Mouse (Mus musculus): ENCODE measurements around the gene Pgf.
"Not testable (repeated sequence)": the region's sequence is repeated elsewhere in the genome, so short reads cannot be mapped to it uniquely, and the experiment has no call there.

Pgf gene

DNA sequence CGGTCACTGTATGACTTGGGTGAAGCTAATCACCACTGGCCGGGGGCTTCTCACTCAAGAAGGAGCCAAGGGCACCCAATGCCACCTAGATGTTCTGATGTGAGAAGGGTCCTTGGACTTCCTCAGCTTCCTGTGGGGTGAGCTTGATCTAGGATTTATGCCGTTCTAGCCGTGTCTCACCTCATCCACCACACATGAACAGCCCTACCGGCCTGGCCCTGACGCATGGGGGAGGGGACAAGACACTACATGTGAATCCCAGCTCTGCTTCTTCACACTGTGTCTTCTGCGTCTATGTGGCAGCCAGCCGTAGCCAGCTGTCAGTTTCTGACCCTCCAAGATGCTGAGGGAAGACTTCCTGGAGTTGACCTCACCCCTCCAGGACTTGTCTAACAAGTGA lies 18.8 kb downstream of the Pgf start:
- DNase-seq (ENCODE audit: low read depth, low spot score): no peak

DNA sequence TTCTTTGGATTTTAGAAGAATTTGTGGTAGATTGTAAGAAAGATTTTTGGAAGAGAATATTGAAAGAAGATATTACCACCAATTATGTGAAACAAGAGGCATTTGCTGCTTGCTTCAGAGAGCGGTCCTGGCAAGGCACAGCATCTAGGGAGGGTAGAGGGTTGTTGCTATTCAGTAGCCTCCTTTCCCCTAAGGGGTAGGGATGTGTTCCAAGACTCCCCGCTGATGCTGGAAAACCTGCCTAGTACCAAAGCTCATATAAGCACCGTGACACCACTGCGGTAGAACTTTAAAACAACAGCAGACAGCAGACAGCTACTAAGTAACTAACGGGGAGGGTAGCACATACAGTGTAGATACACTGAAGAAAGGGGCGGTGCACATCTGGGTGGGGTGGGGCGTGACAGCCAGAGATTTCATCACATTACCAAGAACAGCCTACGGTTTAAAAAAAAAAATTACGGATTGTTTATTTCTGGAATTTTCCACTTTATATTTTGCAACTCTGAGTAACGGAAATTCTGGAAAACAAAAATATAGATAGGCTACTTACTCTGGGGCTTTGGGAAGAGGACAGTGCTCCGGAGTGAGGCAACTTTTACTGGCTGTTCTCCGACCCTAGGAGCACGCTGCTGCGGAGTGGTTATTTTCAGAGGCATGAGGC lies 19.7 kb downstream of the Pgf start:
- DNase-seq (ENCODE audit: low read depth, low spot score): no peak

DNA sequence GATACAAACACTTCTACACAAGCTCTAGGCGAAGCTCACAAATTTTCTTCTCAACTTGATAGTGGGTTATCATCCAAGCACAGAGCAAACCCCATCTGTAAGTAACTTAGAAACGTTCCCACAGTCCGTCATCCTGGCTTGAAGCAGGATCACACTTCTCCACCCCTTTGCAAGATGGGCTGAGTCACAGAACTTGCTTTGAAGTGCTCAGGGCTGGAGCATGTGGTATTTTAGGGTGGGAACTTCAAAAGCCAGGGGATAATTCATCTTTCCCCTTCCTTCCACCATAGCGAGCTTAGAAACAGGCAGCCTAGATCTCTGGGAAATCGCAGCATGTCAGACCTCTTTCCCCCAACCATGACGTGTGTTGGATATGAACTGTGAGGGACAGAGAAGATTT lies 21.3 kb downstream of the Pgf start:
- DNase-seq (ENCODE audit: low read depth, low spot score): peak; percentile 51

DNA sequence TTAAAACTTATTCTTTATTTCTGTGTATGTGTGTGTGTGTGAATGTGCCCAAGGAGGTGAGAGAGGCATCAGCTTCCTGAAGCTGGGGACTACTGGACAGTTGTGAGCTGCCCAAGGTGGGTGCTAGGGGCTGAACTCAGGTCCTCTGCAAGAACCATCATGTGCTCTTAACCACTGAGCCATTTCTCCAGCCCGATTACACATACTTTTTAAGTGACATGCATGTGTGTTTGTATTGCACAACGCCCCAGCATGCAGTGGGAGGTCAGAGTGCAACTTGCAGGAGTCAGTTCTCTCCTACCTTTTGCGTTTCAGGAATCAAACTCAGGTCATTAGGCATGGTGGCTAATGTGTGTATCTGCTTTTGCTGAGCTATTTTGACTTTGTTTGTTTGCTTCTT lies 24.6 kb downstream of the Pgf start:
- DNase-seq (ENCODE audit: low read depth, low spot score): no peak

DNA sequence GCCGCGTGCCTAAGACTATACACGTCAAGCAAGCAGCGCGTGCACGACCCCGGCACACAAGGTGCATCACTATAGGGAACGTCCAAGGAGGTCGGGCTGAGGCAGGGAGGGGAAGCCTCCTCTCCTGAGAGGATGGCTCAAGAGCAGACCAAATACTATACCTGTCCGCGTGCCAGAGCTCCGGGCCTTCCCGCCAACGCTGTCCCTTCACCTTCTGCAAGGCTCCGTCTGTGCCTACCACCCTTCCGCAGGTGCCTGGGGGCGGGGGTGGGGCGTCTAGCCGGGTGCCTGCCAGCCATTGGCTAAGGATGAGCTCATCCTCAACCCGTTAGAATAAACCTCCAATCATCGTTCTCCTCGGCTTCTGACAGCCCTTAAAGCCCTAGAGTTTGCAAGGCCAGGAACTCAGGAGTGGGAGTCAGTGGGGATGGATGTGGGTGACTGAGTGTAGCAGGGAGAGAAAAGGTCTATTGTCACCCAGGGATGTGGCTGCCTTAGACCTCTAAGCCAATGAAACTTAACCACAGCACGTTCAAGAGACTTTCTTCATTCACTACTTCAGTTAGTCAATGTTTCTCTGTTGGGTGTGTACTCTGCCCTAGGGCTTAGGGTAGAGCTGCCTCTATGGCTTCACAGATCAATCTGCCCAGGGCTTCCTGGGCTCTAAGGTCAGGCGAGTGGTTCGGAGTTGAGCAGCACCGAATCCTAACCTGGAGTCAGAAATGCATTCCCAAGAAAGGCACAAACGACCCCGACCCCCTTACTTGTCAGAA lies 26.4 kb downstream of the Pgf start, which contains the start of gene Rps6kl1:
Rps6kl1 (minus strand) TSS at position 263 of the 773 bp plus-strand sequence.
- DNase-seq (ENCODE audit: low read depth, low spot score): peak; percentile 42

DNA sequence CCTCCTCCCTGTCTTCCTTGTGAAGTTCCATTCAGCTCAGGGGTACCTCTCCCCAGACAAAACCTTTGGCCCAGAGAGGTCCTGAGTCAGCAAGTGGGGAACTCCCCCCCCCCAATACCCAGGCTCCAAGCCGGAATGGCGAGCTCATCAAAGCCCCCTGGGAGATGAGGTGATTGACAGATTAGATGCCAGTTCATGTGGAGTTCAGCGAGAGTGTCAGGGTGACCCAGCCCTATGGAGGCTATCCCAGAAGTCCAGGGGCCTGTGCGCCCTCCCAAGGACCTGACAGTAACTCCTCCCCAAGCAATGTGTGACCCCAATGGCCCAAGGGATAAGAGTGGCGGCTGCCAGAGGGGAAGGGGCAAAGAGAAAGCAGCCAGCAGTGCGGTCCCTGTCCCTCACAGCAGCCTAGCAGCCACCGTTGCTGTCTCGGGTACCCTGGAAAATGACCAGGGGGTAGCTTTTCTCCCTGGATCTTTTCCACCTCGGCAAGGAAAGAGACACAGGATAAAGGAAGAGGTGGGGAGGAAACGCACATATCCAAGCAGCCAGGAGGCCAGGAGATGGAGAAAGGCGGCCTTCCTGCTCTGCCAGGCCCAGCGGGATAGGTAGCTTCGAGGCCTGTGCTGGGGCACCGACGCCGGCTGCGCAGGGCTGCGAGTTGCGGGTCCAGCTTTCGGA lies 27.1 kb downstream of the Pgf start:
- DNase-seq (ENCODE audit: low read depth, low spot score): no peak

DNA sequence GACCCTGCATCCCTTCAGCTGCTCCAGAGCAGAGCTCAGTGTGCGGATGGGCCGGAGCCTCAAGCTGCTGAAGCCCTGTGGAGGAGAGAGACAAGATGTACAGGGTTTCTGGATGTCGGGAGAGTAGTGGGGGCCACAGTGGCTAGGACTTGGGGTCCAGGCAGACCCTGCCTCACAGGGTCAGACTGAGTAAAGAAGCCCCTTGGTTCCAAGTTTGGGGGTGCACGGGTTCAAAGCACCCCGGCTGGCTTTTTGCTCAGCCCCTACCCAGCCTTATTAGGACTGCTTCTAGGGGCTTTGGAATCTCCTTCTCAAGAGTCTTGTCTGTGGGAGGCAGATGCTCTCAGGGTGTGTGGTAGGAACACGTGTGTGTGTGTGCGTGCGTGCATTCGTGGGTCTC lies 30.7 kb downstream of the Pgf start:
- no peak for DNase-seq (ENCODE audit: low read depth, low spot score)

DNA sequence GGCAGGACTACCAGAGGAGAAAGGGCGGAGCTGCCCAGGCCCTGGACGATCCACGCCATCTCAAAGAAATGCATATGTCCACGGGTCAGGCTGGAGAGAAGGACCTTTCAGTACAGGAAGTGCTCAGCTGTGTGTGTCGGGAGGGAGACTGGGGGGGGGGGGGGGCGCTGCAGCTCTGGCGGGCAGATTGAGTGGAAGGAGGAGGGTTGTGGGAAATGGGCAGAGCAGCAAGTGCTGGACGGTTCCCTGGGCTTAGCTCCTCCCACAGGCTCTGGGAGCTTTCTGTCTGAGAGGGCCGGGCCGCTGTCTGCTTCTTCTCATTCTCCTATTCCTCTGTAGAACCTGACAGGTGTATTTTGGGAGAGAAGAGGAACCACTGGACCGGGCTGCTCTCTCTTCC lies 31.2 kb downstream of the Pgf start:
- DNase-seq (ENCODE audit: low read depth, low spot score): no peak

DNA sequence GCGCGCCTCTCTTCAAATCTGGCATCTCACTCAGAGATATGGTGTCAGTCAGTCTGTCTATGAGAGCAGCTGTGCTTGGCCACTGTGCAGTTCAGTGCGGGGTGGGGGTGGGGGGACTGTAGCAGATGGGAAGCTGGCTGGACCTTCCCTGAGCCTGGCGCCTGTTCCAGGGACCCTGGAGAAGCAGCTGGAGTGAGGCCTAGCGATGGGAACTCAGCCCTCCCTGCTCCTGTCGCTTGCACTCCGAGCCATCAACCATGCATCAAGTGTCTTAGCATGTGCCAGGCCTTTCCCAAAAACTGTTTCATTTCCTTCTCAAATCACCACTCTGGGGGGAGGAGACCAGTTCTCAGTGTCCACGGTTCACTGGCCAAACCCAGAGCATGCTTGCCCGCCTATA lies 32.0 kb downstream of the Pgf start:
- DNase-seq (ENCODE audit: low read depth, low spot score): no peak

DNA sequence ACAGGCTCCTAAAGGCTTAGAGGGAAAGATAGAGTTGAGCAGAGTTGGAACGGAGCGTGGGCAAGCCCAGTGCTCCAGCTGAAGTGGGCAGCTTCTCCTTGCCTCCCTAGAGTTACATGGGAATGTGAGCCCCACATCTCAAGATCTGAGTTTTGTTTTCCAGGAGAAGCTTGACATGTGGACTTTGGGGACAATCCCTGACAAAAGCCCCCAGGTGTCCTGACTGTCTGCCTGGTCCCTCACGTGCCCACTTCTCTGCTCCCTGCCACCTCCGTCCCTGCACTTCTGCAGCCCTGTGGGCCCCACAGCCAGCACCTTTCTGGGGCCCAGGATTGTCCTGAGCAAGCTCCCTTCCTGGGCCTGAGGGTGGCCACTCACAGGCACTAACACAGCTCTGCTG lies 32.8 kb downstream of the Pgf start:
- no peak for DNase-seq (ENCODE audit: low read depth, low spot score)

DNA sequence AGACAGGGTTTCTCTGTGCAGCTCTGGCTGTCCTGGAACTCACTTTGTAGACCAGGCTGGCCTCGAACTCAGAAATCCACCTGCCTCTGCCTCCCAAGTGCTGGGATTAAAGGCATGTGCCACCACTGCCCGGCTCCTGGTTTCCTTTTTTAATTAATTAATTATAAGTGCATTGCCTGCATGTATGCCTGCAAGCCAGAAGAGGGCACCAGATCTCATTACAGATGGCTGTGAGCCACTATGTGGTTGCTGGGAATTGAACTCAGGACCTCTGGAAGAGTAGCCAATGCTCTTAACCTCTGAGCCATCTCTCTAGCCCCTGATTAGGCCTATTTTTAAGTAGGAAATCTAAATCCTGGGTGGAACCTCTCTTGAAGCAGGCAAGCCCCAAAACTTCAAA lies 33.3 kb downstream of the Pgf start:
- not testable (repeated sequence) for DNase-seq (ENCODE audit: low read depth, low spot score)

DNA sequence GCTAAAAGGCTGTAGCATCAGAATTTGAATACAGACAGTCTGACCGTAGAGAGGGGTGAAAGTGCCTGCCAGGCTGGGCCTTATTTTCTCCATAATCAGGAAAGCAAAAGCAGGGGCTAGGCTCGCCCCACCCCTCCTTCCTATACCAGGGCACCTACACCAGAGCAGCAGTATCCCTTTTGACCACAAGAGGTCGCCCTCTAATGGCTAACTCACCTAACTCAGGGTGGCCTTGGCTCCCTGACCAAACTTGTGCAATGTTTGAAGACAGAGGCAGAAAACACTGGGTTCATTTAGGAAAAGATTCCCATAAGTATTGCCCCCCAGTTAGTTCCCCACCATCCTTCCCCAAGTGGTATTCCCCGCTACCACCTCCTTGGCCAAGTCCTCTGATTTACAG lies 34.8 kb downstream of the Pgf start:
- DNase-seq (ENCODE audit: low read depth, low spot score): peak; percentile 90

DNA sequence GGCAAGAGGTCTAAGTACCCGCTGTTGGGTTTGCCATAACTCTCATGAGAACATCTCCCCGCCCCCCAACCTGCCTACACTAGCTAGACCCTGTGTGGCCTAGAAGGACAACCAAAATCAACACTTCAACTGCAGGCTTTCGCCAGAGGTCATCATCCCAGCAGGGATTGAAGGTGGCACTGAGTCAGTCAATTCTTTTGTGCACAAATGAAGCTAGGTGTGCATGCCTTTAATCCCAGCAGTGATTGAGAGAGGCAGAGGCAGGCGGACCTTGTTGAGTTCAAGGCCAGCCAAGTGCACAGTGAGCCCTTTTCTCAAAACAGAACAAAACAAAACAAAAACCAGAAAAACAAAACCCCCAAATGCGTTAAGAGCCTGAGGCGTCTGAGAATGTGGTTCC lies 36.5 kb downstream of the Pgf start:
- no peak for DNase-seq (ENCODE audit: low read depth, low spot score)

DNA sequence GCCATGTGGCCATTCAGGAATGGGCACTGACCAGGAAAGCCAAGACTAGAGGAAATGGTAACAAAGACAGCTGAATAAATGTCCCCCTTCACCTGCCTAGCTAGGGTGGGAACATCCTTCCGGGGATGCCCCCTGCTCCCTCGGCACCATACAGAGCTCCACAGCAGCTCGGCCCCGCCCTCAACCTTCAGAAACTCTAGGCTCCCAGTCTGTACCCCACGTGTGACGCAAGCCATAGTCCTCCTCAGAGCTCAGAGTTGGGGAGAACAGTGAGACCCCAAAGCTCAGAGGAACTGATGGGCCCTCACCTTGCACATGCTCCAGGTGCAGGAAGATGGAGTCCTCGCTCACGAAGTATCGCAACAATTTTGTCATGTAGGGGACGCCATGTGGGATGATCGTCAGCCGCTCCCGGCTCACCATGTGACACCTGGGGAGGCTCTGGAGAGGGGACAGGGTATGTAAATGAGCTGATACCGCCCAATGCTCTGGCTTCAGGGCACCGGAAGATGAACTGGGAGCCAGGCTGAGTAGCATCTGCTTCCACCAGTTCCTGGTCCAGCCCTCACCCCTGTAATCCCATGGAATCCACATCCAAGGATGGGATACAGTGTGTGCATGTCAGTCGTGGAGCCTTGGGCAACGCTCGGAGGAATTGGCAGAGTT lies 37.4 kb downstream of the Pgf start:
- peak; percentile 35 for DNase-seq (ENCODE audit: low read depth, low spot score)

DNA sequence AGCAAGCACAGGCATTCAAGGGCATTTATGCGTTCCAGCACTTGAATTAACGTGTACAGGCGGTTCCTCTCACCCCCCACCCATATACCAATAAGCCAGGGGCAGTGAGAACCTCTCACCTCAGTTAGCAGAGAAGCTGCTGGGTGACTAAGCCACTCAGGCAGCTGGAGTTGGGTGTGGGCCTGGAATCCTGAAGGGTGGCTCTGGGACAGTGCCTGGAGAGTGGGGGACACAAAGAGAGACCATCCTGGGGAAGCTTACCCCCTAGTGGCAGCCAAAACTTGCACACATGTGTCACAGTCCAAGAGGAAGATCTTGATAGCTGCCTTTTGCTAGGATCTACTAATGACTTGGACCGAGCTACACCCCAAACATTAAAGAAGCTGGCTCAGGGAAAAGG lies 41.0 kb downstream of the Pgf start:
- no peak for DNase-seq (ENCODE audit: low read depth, low spot score)

DNA sequence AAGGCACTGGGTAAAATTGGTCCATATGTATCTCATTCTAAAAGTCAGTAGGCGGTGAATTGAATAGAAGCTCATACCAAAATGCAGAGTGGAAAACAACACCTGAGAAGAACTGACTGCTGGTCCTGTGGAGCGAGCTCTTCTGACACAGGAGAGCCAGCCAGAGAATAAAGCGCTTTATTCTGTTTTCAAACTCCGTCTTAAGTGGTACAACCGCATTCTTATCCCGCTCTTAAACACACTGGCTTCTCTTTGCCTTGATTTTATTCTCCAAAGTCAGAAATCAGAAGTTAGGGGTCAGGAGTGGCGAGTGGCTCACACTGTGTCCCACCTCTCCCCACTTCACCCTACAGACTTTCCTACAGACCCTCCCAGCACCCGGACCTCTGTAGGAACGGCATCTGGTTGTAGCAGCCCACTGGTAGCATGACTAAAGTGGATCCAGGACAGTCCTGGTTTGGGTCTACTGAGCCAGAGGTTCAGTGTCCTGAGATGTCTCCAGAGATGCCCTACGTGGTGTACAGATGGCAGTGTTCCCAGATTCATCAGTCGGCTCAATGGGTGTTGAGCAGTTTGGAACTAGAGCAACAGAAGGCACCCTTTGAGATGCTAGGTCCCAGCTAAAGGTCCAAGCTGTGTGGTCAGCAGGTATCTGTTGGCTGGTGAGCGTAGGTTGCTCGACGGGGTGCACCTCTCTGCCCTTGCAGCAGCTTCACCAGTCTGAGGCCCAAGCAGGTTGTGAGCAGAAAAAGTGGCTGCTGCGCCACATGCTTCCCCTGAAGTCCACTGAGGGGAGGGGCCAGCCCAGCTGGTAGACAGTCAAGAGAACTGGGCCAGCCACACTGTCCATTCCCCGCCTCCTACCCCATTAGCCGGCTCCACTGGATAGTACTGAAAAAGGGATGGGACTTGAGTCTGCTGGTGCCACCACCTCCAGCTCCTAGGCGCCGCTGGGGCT lies 41.8 kb downstream of the Pgf start:
- DNase-seq (ENCODE audit: low read depth, low spot score): no peak

DNA sequence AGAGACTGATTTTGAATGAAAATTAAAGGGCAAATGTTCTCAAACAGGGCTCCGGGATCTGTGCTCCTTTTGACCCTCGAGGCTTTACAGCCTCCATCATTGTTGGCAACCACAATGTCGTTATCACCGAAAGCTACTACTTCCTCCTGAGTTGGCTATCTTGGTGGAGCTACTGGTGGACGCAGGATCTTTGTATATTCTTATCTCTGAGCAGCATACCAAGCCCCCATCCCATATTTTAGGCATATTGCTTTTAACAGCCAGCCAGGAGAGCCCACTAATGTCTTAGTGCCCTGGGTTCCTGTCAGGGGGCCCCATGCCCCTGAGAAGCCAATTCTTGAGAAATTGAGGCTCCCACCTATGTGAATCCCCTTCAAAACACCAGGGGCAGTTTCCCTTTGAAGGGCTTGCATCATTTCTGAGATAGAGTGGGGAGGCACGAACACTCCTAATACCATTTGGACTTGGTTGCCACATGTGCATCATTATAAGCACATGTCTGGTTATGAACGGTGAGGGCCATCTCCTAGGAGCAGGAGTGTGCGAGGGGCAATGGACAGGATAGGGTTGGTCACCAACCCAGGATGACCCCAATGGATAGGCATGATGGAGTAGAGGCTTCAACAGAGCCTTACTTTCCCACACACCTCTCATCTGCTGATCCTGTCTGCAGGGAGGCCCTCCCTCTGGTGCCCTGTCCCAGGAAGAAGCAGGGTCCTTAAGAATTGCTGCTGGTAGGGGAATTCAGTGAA lies 43.4 kb downstream of the Pgf start:
- DNase-seq (ENCODE audit: low read depth, low spot score): no peak

DNA sequence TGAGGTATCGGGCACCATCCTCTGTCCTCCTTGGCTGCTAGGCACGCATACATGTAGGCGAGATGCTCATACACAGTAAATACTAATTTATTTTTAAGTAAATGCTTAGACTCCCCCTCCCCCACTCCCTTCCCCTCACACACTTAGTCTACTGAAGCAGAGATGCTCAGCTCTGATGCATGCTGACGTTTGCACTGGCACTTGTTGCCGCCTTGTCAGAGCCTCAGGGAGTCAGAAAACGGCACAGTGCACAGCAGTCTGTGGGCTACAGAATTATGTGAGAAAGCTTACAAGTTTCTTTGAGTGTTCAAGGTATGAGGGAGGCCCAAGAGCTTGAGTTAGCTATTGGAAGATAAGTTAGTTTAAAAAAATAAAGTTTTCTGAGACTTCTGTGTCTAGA lies 46.2 kb downstream of the Pgf start:
- DNase-seq (ENCODE audit: low read depth, low spot score): no peak

DNA sequence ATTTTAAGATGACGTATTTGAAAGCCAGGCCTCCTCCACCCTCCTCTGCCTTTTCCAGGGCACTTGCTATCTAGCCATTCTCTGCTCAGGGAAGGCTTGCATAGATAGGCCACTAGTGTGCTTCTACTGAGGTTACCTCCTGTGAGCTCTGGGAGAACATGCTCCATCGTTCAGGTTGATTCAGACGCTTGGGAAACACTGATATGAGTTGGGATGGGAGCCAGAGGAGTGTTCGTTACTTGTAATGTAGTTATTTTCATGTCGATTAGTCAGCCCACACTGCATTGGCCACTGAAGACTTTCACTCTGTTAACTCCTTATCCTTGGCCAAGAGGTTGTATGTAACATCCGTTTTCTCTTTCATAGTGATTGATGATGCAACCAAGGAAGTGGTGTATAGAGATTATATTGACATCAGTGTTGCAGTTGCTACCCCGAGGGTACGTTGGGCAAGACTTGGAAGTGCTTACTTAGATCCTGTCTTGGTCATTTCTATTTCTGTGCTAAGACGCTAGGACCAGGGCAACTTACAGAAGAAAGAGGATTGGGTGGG lies 48.1 kb downstream of the Pgf start:
- DNase-seq (ENCODE audit: low read depth, low spot score): no peak

DNA sequence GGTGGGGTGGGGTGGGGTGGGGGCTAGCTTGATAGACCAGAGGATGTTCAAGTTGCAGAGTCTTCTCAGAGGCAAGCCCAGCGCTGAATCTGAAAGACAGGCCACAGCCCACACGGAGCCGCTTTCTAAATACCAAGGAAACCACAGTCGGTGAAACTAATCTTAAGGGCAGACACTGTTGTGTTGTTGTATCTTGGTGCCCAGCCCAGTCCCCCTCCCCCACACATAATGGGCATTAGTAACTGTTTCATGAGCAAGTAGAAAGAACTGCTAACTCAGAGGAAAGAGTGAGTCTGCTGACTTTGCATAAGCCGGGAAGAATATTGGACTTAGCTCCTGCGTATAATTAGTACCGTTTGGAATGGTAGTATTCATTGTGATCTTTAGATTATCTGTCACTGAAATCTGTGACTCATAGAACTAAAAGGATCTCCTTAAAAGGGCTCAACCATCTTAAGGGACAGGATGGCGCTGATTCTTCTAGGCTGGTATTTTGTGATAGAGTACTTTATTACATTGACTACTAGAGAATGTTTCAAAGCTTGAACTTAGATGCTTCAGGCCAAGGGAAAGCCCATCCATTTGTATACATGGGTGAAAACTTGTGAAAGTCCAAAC lies 50.5 kb downstream of the Pgf start:
- no peak for DNase-seq (ENCODE audit: low read depth, low spot score)
